Mouse (Mus musculus): ENCODE measurements around the gene Clec2e.
"Not testable (repeated sequence)": the region's sequence is repeated elsewhere in the genome, so short reads cannot be mapped to it uniquely, and the experiment has no call there.

Gene Clec2e

DNA sequence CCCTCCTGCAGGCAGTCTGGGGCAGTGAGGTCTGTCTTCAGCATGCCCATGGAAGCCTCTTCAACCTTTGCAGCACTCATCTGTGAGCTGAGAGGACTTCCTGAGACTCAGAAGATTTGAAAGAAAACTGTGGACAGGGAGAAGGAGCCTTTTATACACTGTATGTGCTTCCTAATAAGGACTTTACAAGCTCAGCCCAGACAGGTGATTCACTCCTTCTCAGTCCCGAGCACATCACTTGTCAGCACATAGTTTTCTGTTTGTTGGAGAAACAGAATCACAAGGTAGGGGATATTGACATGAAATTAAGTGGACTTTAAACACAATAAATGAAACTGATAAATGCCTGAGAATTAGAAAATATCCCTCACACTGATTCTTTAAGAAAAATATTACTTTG is at the start of gene Clec2e:
TSS of gene Clec2e (minus strand) at position 120 of the 400 bp plus-strand sequence.
- not testable (repeated sequence) for DNase-seq

- DNase-seq = no peak
Measured at GRCm38 (mm10) chr6:129146812-129147211, 46.1 kb upstream of the Clec2e start.

DNA sequence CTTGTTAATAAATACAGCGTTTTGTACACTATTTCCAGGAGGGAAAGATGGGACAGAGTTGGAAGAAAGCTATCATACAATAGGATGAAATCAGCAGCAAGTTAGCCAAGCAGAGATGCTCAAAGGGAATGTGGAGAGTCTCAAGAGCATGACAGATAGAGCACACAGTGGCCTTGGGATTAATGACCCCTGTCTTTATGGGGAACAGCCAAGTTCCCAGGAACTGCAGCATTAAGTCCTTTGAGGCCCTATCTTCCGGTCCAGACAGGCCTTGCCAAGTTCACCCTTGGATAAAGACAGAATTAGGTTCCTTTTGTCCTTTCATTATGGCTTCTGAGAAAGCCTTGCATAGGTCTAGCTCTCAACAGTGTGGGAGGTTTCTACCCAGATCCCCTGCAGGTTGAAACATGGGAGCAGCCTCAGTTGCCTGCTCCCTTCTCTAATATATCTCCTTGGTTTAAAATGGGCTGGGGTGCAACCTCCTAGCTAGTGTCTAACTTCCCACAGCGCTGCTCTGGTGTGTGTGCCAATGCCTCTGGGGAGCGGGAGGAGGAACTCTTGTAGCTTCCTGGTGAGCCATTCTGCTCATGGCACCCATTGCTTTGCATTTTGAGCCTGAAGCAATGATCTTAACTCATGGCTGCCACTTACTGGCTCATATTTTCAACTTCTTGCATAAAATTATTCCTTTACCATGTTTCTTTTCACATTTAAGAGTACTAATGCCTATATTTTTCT is 32.1 kb upstream of the Clec2e start:
- no peak for DNase-seq

DNA sequence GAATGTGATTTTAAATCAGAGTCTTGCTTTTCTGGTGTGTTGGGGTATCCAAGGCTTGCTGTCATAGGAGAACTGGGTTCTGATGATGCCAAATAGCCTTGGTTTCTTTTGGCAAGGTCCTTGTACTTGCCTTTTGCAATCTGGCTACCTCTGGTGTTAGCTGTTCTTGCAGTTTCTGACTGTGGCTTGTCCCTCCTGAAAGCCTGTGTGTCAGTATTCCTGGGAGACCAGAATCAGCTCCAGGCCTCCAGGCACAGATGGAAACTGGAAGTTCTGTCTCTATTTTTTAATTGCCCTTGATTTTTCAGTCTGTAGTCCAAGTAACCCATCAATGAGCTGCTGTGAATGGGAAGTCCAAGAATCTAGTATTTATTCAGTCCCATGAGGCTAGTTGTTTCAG is 26.1 kb upstream of the Clec2e start:
- DNase-seq = no peak

DNA sequence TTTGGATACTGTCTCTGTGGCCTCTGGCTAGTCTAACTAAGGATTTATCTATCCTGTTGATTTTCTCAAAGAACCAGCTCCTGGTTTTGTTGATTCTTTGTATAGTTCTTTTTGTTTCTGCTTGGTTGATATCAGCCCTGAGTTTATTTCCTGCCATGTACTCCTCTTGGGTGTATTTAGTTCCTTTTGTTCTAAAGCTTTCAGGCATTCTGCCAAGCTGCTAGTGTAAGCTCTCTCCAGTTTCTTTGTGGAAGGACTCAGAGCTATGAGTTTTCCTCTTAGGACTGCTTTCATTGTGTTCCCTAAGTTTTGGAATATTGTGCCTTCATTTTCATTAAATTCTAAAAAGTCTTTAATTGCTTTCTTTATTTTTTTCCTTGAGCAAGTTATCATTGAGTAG is 23.8 kb upstream of the Clec2e start:
- not testable (repeated sequence) for DNase-seq

GRCm38 (mm10) chr6:129116223-129116622 is 15.5 kb upstream of the Clec2e start:
- no peak for DNase-seq

- not testable (repeated sequence) for DNase-seq
Measured at GRCm38 (mm10) chr6:129114237-129114636, 13.5 kb upstream of the Clec2e start.

GRCm38 (mm10) chr6:129113769-129114168 is 13.1 kb upstream of the Clec2e start:
- no peak for DNase-seq

DNA sequence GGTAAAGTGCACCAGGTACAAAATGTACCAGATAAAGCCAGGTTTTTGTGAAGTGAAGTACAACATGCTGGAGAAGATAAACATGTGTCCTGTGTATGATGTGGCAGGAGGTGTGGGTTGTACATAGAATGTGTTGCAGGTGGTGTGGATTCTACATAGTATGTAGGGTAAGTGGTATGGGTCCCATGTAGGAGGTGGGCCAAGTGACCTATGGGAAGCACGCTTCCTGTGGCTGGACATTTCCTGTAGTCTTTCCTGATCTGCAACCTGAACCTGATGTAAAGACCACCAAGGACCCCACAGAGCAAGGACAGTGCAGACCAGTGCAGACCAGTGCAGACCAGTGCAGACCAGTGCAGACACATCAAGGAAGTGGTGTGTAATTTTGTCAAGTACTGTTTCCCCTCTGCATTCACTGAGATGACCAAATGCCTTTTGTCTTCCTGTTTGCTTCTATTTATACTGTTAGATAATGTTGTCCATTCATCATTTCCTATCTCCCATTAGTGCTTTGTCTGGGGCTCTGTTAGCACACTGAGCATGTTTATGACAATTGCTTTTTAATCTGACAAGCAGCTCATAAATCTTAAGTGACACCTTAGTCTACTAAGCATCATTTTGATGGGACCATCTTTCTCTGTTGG is 12.4 kb upstream of the Clec2e start:
- DNase-seq = no peak

DNA sequence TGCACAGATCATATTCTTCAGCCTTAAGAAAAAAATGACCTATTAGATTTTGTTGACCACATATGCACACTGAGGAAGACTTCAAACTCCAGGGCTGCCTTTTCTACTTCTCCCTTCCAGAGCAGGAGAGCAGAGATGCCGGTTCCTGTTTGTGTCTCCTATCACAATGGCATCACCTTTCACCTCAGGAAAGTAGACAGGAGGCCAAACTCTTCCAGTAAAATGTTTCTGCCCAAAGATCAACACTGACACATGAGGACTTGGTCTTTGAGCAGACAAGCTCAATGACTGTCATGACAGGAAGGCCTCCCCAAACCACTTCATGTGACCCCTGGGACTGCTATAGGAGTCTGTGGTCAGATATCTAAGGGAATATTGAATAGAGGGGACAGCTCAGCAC is 11.8 kb upstream of the Clec2e start:
- DNase-seq = no peak

- DNase-seq = no peak
Measured at GRCm38 (mm10) chr6:129107916-129108315, 7.2 kb upstream of the Clec2e start.

DNA sequence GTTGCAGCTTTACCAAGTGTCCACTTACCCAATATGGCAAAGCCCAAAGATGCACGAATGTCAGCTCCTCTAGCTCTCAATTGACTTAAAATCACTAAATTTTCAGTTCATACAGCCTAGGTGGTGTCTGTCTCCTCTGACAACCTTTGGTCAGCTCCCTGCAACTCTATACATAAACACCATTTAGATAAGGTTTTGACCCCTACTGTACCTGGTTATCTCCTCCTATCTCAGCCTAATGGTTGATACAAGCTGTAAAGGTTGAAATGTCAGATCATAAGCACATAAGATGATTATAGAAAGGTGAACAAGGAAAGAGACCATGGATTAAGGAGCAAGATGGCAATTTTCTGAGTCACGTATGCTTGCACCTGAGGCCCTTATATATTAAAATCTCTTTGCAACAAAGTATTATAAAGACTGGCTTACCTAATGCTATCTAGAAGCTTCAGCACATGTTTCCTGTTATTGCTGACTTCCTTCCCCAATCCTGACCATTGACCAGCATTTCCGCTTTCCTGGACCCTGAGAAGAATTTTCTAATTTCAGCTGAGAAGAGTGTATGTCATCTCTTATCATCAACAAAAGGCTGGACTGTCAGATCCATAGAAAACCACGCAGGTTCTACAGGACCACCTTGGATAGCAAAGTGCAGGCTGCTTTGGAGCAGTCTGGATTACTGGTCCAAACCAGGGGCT is 2.3 kb upstream of the Clec2e start:
- DNase-seq = no peak

GRCm38 (mm10) chr6:129101604-129102003 is 891 bp upstream of the Clec2e start:
- DNase-seq = no peak

DNA sequence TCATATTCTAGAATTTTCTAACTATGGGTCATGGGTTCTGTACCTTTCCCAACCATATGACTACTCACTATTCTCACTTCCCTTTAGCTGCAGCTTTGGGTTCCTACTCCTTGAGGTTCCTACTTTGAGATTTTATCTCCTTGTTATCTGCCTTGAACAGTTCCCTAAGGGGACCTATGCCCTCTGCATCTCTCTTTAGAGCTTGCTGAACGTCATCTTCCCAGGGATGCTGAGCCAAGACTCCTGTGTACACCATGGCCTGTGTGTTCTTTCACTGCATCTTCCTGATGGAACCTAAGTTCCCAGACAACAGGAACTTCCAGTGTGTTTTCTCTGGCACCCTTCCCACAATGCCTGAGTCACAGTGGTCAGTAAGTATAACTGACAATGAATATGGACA is 2.8 kb downstream of the Clec2e start:
- no peak for DNase-seq

DNA sequence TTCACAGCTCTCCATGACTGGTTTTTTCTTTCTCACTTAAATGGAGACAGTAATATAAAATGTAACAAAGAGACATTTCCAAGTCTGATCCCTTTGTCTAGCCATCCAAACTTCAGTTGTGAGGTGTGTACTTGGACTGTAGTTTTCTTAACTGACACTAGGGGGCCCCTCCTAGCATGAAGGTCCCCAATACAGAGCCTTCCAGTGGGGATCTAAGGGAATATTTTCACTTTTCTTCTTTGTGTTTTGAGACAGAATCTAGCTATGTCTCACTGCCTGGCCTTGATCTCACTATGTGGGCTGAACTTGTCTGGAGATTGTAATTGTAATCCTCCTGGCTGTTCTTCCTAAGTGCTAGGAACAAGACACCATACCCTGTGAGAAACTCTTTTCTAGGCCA is 5.5 kb downstream of the Clec2e start:
- peak; percentile 62 for DNase-seq

- DNase-seq = not testable (repeated sequence)
Measured at GRCm38 (mm10) chr6:129088596-129088995, 12.1 kb downstream of the Clec2e start.

GRCm38 (mm10) chr6:129088161-129088560 is 12.6 kb downstream of the Clec2e start:
- DNase-seq = peak; percentile 42

DNA sequence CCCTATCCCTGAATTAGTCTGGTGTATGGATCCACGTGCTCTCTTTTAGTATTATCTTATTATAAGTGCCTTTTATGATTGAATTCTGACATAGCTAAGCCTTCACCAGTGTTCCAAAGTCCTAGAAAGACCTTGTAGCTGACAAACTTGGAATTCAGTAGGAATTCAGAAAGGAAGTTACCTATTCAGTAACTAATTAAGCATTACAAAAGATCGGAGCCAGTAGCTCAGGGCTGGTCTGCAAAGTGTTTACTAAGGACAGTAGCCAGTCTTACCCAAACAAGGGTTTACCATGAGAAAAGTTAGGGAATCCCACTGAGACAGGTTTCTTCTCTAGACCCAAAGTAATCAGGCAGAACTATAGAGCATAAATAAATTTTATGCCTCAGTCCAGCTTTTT is 14.7 kb downstream of the Clec2e start:
- not testable (repeated sequence) for DNase-seq

- no peak for DNase-seq
Measured at GRCm38 (mm10) chr6:129085098-129085497, 15.6 kb downstream of the Clec2e start.

- DNase-seq = peak; percentile 76
Measured at GRCm38 (mm10) chr6:129066986-129067385, 33.7 kb downstream of the Clec2e start.

- no peak for DNase-seq
Measured at GRCm38 (mm10) chr6:129066530-129066929, 34.2 kb downstream of the Clec2e start.

- peak; percentile 33 for DNase-seq
Measured at GRCm38 (mm10) chr6:129065857-129066256, 34.9 kb downstream of the Clec2e start.

GRCm38 (mm10) chr6:129065407-129065806 is 35.3 kb downstream of the Clec2e start:
- DNase-seq = peak; percentile 72

GRCm38 (mm10) chr6:129058013-129058412 is 42.7 kb downstream of the Clec2e start:
- DNase-seq = no peak
